ENCODE assay signal across 8 mouse cellular contexts in genomic region chr5:31290521-31291360, GRCm38 (mm10). TPM values are rescaled to one million over a fixed set of nuclear protein-coding genes. Genes with fewer than 3 reads are reported as not detected.
A peak's percentile ranks its signal among the peaks of the same experiment; 100 is the strongest.
DNase-seq lines count a peak whose midpoint lies in the region; ATAC-seq lines count a peak whose summit lies in the region.

Gene Ift172, minus strand, starts transcription at chr5:31291116.

- H3K9me3 ChIP-seq in lung, embryonic 16.5 days (ENCODE audit: control insufficient read depth, low read length), result no peaks in the 10 kb centered on the region

- DNase-seq in MEL-GATA-1-ER (ENCODE audit: extremely low read depth, low read depth), result peak; percentile 99
- peak; percentile 94 for DNase-seq in cerebellum, adult 8-10 months
- DNase-seq in forelimb bud, embryonic 11.5 days (ENCODE audit: low read depth, low spot score), result peak; percentile 100
- DNase-seq in layer of hippocampus, adult 9-10 months (ENCODE audit: low spot score), result peak; percentile 89
- DNase-seq in ovary, postnatal 10 days (ENCODE audit: low spot score), result peak; percentile 80
- peak; percentile 93 to 96 for DNase-seq in thymus, postnatal 10 days (ENCODE audit: low spot score in 2 of 2)

- H3K9ac ChIP-seq in lung, embryonic 16.5 days (ENCODE audit: low read length), result peak within 1 kb of the TSS; percentile 74

- WGBS in lung, embryonic 16.5 days, result 2% methylated on average over 45 of the region's 45 CpGs

- peak within 1 kb of the TSS; percentile 68 for H3K4me3 ChIP-seq in lung, embryonic 16.5 days (ENCODE audit: low read length)

- H3K36me3 ChIP-seq in lung, embryonic 16.5 days (ENCODE audit: control insufficient read depth, insufficient read depth, low read length), result no peaks in the 10 kb centered on the region; the same call in 1 of the 2 replicates

- peak within 1 kb of the TSS; percentile 88 for H3K4me2 ChIP-seq in lung, embryonic 16.5 days (ENCODE audit: low read depth, low read length)

- H3K4me1 ChIP-seq in lung, embryonic 16.5 days (replicated peaks; ENCODE audit: control insufficient read depth, insufficient read depth, low read length), result peaks cover 13% of the 10 kb centered on the region

- H3K27me3 ChIP-seq in lung, embryonic 16.5 days (ENCODE audit: control insufficient read depth, insufficient read depth, low read depth, low read length), result no peaks in the 10 kb centered on the region

- H3K27ac ChIP-seq in lung, embryonic 16.5 days (ENCODE audit: low read length), result peak within 1 kb of the TSS; percentile 81

- ATAC-seq in hematopoietic stem cell, adult 5-6 weeks (replicated peaks in 1 of 2; ENCODE audit: insufficient read depth in 1 of 2, low FRiP score in 2 of 2, low TSS enrichment in 1 of 2, low read depth in 1 of 2, poor library complexity in 2 of 2, severe bottlenecking in 2 of 2), result peak; percentile 92 to 96
- ATAC-seq in lung, embryonic 16.5 days (ENCODE audit: low read depth), result peak; percentile 95

RNA-seq across cellular contexts. Expression of gene Ift172, which starts in this region (rescaled TPM):
- total RNA-seq in hematopoietic stem cell, adult 5-6 weeks (2017), result 27.6 and 67.0 TPM in 2 replicates
- 41.6 and 44.3 TPM in 2 replicates for polyA plus RNA-seq in lung, embryonic 16.5 days (2015; fragmentation: Nextera tagmentation; extraction: Ambion mirVana)

Comparison
In these comparisons a context has a peak if more than half of its experiments do, and no peak if none do; other contexts are left out.
1. Peak in every context shown above with its lines: DNase-seq, ATAC-seq, H3K4me3 ChIP-seq and H3K27ac ChIP-seq.